Mouse (Mus musculus) limb, embryonic 11.5 days (tissue): ENCODE results near the gene Olfr1337. TPM values are rescaled to one million over a fixed set of nuclear protein-coding genes. Genes with fewer than 3 reads are reported as not detected.

Source experiments
- ATAC-seq: fragments of 200-750 bp; cut with Nextera tagmentation; 2 replicates; pipeline ENCODE4 v1.8.0; 2017; ENCODE audit warnings: low read depth; ENCODE audit not compliant: insufficient number of reproducible peaks, low FRiP score, low TSS enrichment
- DNase-seq: peaks from one replicate; pipeline ENCODE4 v3.0.0-alpha.2; 2015; ENCODE audit warnings: low spot score
- H3K27ac ChIP-seq: fragments of 300-500 bp; sonication (generic); replicated peaks from 2 replicates; pipeline ENCODE4 v1.5.1; 2014; ENCODE audit warnings: low read depth, mild to moderate bottlenecking, low read length
- H3K27me3 ChIP-seq: fragments of 300-500 bp; sonication (generic); 2 replicates; pipeline ENCODE4 v1.6.1; 2014; ENCODE audit warnings: mild to moderate bottlenecking, low read length, mixed read lengths; ENCODE audit not compliant: control insufficient read depth, insufficient read depth
- H3K36me3 ChIP-seq: fragments of 300-500 bp; sonication (generic); 2 replicates; pipeline ENCODE4 v1.6.1; 2014; ENCODE audit warnings: mild to moderate bottlenecking, low read length, moderate library complexity, mixed read lengths; ENCODE audit not compliant: control insufficient read depth, insufficient read depth
- H3K4me1 ChIP-seq: fragments of 300-500 bp; sonication (generic); 2 replicates; pipeline ENCODE4 v1.6.1; 2014; ENCODE audit warnings: low read length, mixed read lengths; ENCODE audit not compliant: control insufficient read depth, insufficient read depth
- H3K4me2 ChIP-seq: fragments of 300-500 bp; sonication (generic); 2 replicates; pipeline ENCODE4 v1.6.1; 2014; ENCODE audit warnings: low read depth, mild to moderate bottlenecking, moderate library complexity; ENCODE audit not compliant: severe bottlenecking
- H3K4me3 ChIP-seq: fragments of 300-500 bp; sonication (generic); 2 replicates; pipeline ENCODE4 v1.5.1; 2014; ENCODE audit warnings: low read depth, low read length
- H3K9ac ChIP-seq: fragments of 300-500 bp; sonication (generic); 2 replicates; pipeline ENCODE4 v1.6.1; 2014; ENCODE audit warnings: mild to moderate bottlenecking, low read length
- H3K9me3 ChIP-seq: fragments of 300-500 bp; sonication (generic); 2 replicates; pipeline ENCODE4 v1.6.1; 2016; ENCODE audit warnings: low read length; ENCODE audit not compliant: control insufficient read depth
- WGBS: fragments of 180-500 bp; shearing (Covaris S2); extraction: QIAGEN DNeasy Blood & Tissue Kit; methylation state at CpG from one replicate; pipeline ENCODE4 v1.1.7; 2014; 5-methylcytosine and 5-hydroxymethylcytosine counted together
- polyA plus RNA-seq: library from polyadenylated mRNA; unstranded; fragments of >200 nt; fragmentation: Nextera tagmentation; extraction: Ambion mirVana; gene quantifications from 2 replicates; pipeline ENCODE4 v1.2.1, GENCODE M21; 2014

Olfr1337 gene
- polyA plus RNA-seq, 1 experiment from 2014 or later: not detected

GRCm38 (mm10) chr4:118731875-118732274, 50.5 kb downstream of the Olfr1337 start, which contains the start of gene Olfr1339:
TSS of gene Olfr1339 (plus strand) at chr4:118732175.
- Histone ChIP-seq H3K4me3 (no peak within 1 kb of the TSS), H3K36me3 (no peaks in the 10 kb centered on the region), H3K27me3 (no peaks in the 10 kb centered on the region), H3K9ac (no peak within 1 kb of the TSS), H3K9me3 (no peaks in the 10 kb centered on the region), H3K27ac (no peak within 1 kb of the TSS), H3K4me2 (no peak within 1 kb of the TSS), H3K4me1 (no peaks in the 10 kb centered on the region)
- DNase-seq: no peak
- no peak for ATAC-seq
- 94% methylated on average over 1 of the region's 1 CpGs for WGBS

Other genes starting within 250 kb of the Olfr1337 start
- gene Tmem125, start 238.5 kb downstream of the Olfr1337 start, polyA plus RNA-seq: 0.27 and 0.33 TPM in 2 replicates
- 0.40 and 0.45 TPM in 2 replicates for gene Cfap57, start 161.8 kb downstream of the Olfr1337 start, polyA plus RNA-seq
- gene Ebna1bp2, start 161.8 kb downstream of the Olfr1337 start, polyA plus RNA-seq: 180 and 190 TPM in 2 replicates
- gene Olfr62, start 123.6 kb downstream of the Olfr1337 start, polyA plus RNA-seq: not detected in 2 replicates
- 0.08 and 0.26 TPM in 2 replicates for gene Olfr1342, start 89.8 kb downstream of the Olfr1337 start, polyA plus RNA-seq
- gene Olfr1341, start 79.1 kb downstream of the Olfr1337 start, polyA plus RNA-seq: not detected in 2 replicates
- not detected in 2 replicates for gene Olfr1340, start 62.4 kb downstream of the Olfr1337 start, polyA plus RNA-seq
- gene Olfr1339, start 50.4 kb downstream of the Olfr1337 start, polyA plus RNA-seq: not detected in 2 replicates
- not detected in 2 replicates for gene Olfr1338, start 23.8 kb downstream of the Olfr1337 start, polyA plus RNA-seq
- not detected in 2 replicates for gene Olfr1335, start 27.4 kb upstream of the Olfr1337 start, polyA plus RNA-seq
- not detected in 2 replicates for gene Olfr1333, start 53.7 kb upstream of the Olfr1337 start, polyA plus RNA-seq
- gene Olfr1331, start 82.1 kb upstream of the Olfr1337 start, polyA plus RNA-seq: not detected in 2 replicates
- not detected in 2 replicates for gene Olfr1330, start 106.0 kb upstream of the Olfr1337 start, polyA plus RNA-seq
- not detected in 2 replicates for gene Olfr1329, start 134.9 kb upstream of the Olfr1337 start, polyA plus RNA-seq
- gene Olfr1328, start 156.0 kb upstream of the Olfr1337 start, polyA plus RNA-seq: not detected in 2 replicates
- not detected in 2 replicates for gene Lao1, start 179.0 kb upstream of the Olfr1337 start, polyA plus RNA-seq